Mouse (Mus musculus) midbrain, embryonic 12.5 days (tissue): ENCODE results near the gene Ddx3x. TPM values are rescaled to one million over a fixed set of nuclear protein-coding genes. Genes with fewer than 3 reads are reported as not detected.
"Not testable (repeated sequence)": the region's sequence is repeated elsewhere in the genome, so short reads cannot be mapped to it uniquely, and the experiment has no call there.

Experiments used
- ATAC-seq: fragments of 200-750 bp; cut with Nextera tagmentation; 2 replicates; pipeline ENCODE4 v1.8.0; 2017; ENCODE audit warnings: low read depth, moderate TSS enrichment, moderate library complexity; ENCODE audit not compliant: low FRiP score
- H3K27ac ChIP-seq: fragments of 300-500 bp; sonication (generic); replicated peaks from 2 replicates; pipeline ENCODE4 v1.5.1; 2016; ENCODE audit warnings: mild to moderate bottlenecking
- H3K27me3 ChIP-seq: fragments of 300-500 bp; sonication (generic); 2 replicates; pipeline ENCODE4 v1.6.1; 2016; ENCODE audit warnings: mild to moderate bottlenecking
- H3K36me3 ChIP-seq: fragments of 300-500 bp; sonication (generic); 2 replicates; pipeline ENCODE4 v1.6.1; 2016
- H3K4me1 ChIP-seq: fragments of 300-500 bp; sonication (generic); 2 replicates; pipeline ENCODE4 v1.6.1; 2016
- H3K4me2 ChIP-seq: fragments of 300-500 bp; sonication (generic); replicated peaks from 2 replicates; pipeline ENCODE4 v1.6.1; 2016; ENCODE audit warnings: mild to moderate bottlenecking, moderate library complexity
- H3K4me3 ChIP-seq: fragments of 300-500 bp; sonication (generic); 2 replicates; pipeline ENCODE4 v1.5.1; 2016; ENCODE audit warnings: mild to moderate bottlenecking
- H3K9ac ChIP-seq: fragments of 300-500 bp; sonication (generic); replicated peaks from 2 replicates; pipeline ENCODE4 v1.6.1; 2016; ENCODE audit warnings: mild to moderate bottlenecking, moderate library complexity
- H3K9me3 ChIP-seq: fragments of 300-500 bp; sonication (generic); 2 replicates; pipeline ENCODE4 v1.6.1; 2016; ENCODE audit warnings: mild to moderate bottlenecking
- WGBS: fragments of 180-500 bp; shearing (Covaris S2); methylation state at CpG from one replicate; pipeline ENCODE4 v1.1.7; 2016; 5-methylcytosine and 5-hydroxymethylcytosine counted together
- polyA plus RNA-seq: library from polyadenylated mRNA; unstranded; fragments of >200 nt; fragmentation: Nextera tagmentation; extraction: Ambion mirVana; gene quantifications from 2 replicates; pipeline ENCODE4 v1.2.1, GENCODE M21; 2016

Gene Ddx3x
- polyA plus RNA-seq, 1 experiment from 2014 or later, result 175 TPM

DNA sequence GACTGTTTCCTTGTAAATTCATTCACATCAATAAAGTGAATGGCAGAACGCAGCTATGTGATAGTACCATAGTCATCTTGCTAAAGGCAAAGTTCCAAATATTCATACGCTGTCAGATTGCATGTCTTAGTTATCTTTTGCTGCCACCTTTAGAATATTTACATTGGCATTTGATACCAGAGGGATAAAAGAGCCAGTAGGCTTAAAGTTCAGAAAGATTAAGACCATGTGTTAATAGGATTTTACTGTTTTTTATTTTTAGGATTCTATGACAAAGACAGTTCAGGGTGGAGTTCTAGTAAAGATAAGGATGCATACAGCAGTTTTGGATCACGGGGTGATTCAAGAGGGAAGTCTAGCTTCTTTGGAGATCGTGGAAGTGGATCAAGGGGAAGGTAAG is 5.0 kb downstream of the Ddx3x start:
- ATAC-seq, result no peak
- no peak overlapping the region for H3K4me2 ChIP-seq
- WGBS, result 86% methylated on average over 4 of the region's 4 CpGs

DNA sequence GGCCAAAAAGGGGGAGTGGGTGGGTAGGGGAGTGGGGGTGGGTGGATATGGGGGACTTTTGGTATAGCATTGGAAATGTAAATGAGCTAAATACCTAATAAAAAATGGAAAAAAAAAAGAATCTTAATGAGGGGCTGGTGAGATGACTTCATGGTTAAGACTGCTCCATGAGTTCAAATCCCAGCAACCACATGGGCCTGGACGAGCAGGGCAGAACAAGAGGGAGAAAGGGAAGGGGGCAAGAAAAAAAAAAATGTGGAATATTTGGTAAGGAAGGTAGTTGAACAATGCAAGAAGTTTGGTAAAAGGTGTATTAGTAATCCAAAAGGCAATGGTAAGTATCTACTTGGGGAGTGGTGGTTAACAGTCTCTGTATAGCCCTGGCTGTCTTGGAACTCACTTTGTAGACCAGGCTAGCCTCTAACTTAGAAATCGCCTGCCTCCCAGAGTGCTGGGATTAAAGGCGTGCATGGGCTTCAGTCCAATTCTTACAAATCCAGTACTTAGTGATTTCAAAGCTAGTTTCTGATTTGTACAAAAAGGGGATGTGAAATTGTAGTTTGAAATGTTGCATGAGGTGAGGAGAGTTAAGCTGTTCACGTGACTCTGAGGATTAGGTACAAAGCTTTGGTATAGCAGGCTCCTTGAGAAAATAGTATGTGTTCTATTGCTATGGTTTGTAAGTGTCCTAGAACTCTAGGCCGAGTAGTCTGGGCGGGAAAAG is 13.9 kb downstream of the Ddx3x start:
- H3K9me3 ChIP-seq, result no peaks in the 10 kb centered on the region
- peaks cover 24% of the 10 kb centered on the region for H3K36me3 ChIP-seq
- H3K4me1 ChIP-seq, result no peaks in the 10 kb centered on the region
- ATAC-seq, result peak; percentile 61
- no peak overlapping the region for H3K4me3 ChIP-seq
- WGBS, result 47% methylated on average over 6 of the region's 6 CpGs
- H3K4me2 ChIP-seq, result no peak overlapping the region
- no peak overlapping the region for H3K9ac ChIP-seq
- 0 out of 2 replicates have a peak overlapping the region, but pooled peaks have one; percentile 6 for H3K27ac ChIP-seq
- H3K27me3 ChIP-seq, result no peaks in the 10 kb centered on the region

More for the DNA sequence above, 5.0 kb downstream of the Ddx3x start:
- Histone ChIP-seq H3K27me3 (no peaks in the 10 kb centered on the region), H3K9me3 (no peaks in the 10 kb centered on the region), H3K4me3 (no peak overlapping the region), H3K4me1 (peaks cover 11% of the 10 kb centered on the region), H3K9ac (no peak overlapping the region), H3K36me3 (peaks cover 51% of the 10 kb centered on the region), H3K27ac (no peak overlapping the region)

DNA sequence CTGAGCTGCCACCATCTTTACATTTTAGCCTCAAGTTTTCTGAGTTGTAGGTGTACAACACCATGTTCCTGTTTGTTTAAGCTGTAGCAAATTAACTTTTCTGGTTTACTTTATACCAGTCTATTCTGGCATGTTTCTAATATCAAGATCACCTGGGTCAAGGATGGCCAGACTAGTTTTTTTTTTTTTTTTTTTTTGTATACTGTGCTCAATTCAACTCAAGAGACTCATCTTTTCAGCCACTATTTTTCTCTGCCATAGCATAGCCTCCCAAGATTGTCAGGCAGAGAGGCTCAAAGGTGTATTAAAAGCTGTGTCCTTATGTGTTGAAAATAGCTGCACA is 14.4 kb downstream of the Ddx3x start:
- no peaks in the 10 kb centered on the region for H3K9me3 ChIP-seq
- no peaks in the 10 kb centered on the region for H3K27me3 ChIP-seq
- H3K27ac ChIP-seq, result 0 out of 2 replicates have a peak overlapping the region, but pooled peaks have one; percentile 6
- H3K4me2 ChIP-seq, result no peak overlapping the region
- H3K4me3 ChIP-seq, result no peak overlapping the region
- no peak overlapping the region for H3K9ac ChIP-seq
- ATAC-seq, result no peak
- H3K4me1 ChIP-seq, result no peaks in the 10 kb centered on the region
- peaks cover 20% of the 10 kb centered on the region for H3K36me3 ChIP-seq

DNA sequence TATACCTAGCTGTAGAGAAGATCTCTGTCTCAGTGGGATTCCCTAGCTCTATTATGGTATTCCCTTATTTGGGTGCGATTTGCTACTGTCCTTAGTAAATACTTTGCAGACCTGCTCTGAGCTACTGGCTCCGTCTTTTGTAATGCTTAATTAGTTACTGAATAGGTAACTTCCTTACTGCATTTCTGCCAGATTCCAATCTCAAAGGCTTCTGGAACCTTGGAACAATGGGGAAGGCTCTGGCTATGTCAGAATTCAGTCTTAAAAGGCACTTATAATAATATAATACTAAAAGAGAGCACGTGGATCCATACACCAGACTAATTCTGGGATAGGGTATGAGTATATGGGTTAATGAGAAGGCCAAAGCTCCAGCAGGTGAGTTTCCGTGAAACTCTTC is 15.5 kb downstream of the Ddx3x start:
- not testable (repeated sequence) for H3K4me2 ChIP-seq, H3K4me1 ChIP-seq, H3K27ac ChIP-seq, H3K4me3 ChIP-seq, H3K9me3 ChIP-seq, H3K9ac ChIP-seq, ATAC-seq, H3K27me3 ChIP-seq
- peaks cover 10% of the 10 kb centered on the region for H3K36me3 ChIP-seq
- 26% methylated on average over 4 of the region's 4 CpGs for WGBS

DNA sequence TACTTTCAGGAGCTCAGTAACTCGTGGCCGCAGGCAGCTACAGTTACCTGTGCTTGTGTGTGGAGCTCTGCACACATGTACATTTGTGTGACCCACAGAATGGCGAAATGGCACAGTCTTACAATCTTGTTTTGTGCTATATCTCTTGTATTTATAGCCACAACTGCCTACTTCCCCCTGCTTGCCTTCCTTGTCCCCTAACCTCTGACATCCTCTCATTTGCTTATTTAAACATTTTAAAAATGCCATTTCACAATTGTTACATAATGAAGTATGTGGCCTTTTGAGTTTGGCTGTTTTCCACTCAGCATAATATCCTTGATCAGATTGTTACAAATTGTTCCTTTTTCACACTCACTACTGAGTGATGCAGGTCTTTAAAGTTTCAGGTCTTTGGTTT is 25.4 kb downstream of the Ddx3x start:
- H3K27ac ChIP-seq, result no peak overlapping the region
- no peak overlapping the region for H3K9ac ChIP-seq
- H3K36me3 ChIP-seq, result no peaks in the 10 kb centered on the region
- no peak for ATAC-seq
- H3K4me1 ChIP-seq, result no peaks in the 10 kb centered on the region
- H3K27me3 ChIP-seq, result 0 out of 2 replicates have a peak, but pooled peaks cover 2% of the 10 kb centered on the region
- H3K9me3 ChIP-seq, result no peaks in the 10 kb centered on the region
- H3K4me2 ChIP-seq, result no peak overlapping the region
- 74% methylated on average over 3 of the region's 3 CpGs for WGBS
- no peak overlapping the region for H3K4me3 ChIP-seq

DNA sequence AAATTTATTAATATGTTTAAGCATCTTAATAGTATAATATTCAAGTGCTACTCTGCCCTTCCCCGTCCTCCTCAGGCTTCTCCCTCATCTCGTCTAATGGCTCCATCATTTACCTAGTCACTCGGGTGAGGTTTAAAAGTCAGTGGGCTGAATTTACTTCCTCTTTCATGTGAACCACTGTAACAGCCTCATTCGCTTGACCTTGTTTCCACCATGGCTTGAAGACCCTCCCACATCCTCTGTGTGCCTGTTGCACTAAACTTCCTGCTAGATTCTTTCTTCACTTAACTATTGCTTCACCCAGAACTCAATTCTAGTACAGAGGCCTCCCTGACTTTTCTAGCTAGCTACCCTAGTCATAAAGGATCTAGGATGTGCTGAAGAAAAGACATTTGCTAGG is 30.6 kb downstream of the Ddx3x start:
- Histone ChIP-seq H3K9ac (no peak overlapping the region), H3K27ac (no peak overlapping the region), H3K4me1 (no peaks in the 10 kb centered on the region), H3K9me3 (no peaks in the 10 kb centered on the region), H3K4me2 (no peak overlapping the region), H3K27me3 (peaks cover 2% of the 10 kb centered on the region; the same call in 1 of the 2 replicates), H3K36me3 (no peaks in the 10 kb centered on the region), H3K4me3 (no peak overlapping the region)
- no peak for ATAC-seq
- WGBS, result 84% methylated on average over 4 of the region's 4 CpGs

DNA sequence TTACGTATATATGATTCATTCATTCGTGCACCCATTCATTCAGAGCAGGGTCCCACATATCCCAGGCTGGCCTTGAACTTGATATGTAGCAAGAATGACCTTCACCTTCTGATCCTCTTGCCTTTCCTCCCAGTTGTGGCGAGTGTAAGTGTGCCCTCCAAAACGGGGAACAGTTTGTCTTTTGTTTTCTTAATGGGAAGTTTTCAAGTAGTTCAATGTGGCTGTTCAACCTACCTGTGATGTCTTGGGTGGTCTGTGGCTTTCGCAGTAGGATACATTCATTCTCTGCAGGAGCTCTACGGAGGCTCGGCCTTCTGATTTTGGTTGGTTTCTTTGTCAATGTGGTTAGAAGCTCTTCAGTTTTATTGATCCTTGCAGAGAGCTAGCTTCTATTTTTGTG is 48.8 kb downstream of the Ddx3x start:
- no peak overlapping the region for H3K27ac ChIP-seq
- H3K4me3 ChIP-seq, result no peak overlapping the region
- ATAC-seq, result no peak
- WGBS, result 81% methylated on average over 7 of the region's 7 CpGs
- no peaks in the 10 kb centered on the region for H3K4me1 ChIP-seq
- H3K27me3 ChIP-seq, result no peaks in the 10 kb centered on the region; the same call in 1 of the 2 replicates
- H3K4me2 ChIP-seq, result no peak overlapping the region
- H3K9ac ChIP-seq, result no peak overlapping the region
- no peaks in the 10 kb centered on the region for H3K9me3 ChIP-seq
- no peaks in the 10 kb centered on the region for H3K36me3 ChIP-seq

Other genes with a start within 250 kb of the Ddx3x start
- 68.8 and 72.5 TPM in 2 replicates for gene Usp9x, start 209.5 kb upstream of the Ddx3x start, polyA plus RNA-seq
- 0.10 TPM in 2 replicates for gene Nyx, start 185.1 kb downstream of the Ddx3x start, polyA plus RNA-seq